Mouse (Mus musculus): Measurements from ENCODE around the gene Krtap2-4.
A peak's percentile ranks its signal among the peaks of the same experiment; 100 is the strongest.
"Not testable (repeated sequence)": the region's sequence is repeated elsewhere in the genome, so short reads cannot be mapped to it uniquely, and the experiment has no call there.

Krtap2-4 gene

DNA sequence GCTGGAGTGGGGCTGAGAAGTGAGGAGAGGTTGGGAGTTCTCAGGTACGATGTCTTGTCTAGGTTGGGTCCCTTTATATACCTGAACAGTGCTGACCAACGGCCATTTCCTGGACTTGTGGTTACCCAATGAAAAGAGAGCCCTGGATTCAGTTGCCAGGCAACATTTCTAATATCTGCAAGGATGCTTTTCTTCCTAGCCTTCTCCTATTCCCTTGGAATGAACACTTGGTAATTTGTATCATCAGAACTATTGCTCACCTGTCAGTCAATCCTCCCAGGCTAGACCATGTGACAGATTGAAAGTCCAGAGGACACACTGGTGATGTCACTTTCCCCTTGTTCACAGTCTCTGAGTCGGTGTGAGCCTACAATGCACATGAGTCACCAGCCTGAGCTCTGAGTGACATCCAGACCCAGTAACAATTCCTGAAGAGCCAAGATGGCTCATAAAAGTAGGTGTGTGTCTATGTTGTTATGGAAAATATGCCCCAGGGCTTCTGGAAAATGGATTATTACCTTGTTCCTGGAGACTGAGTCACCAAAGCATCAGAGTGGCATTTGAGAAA is at the start of gene Krtap2-4:
Krtap2-4 (minus strand) TSS at position 51 of the 568 bp plus-strand sequence.
- DNase-seq (ENCODE audit: extremely low read depth, insufficient read length, low spot score), result peak; percentile 28

DNA sequence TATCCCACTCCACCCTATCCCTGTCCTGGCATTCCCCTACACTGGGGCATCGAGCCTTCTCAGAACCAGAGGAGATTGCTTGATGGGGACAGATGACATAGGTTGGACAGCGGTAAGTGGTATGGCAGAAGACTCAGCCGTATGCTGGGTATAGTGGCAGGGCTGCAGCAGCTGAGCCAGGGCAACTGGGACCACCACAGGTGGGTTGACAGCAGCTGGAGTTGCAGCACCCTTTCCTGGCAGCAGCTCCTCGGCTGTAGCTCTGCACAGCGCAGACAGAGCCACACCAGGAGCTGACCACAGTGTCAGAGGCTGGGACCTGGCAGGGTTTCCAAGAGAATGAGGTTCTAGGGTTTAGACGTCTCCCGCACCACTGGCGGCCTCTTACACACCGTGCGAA is 48.2 kb upstream of the Krtap2-4 start:
- DNase-seq (ENCODE audit: extremely low read depth, insufficient read length, low spot score), result no peak

DNA sequence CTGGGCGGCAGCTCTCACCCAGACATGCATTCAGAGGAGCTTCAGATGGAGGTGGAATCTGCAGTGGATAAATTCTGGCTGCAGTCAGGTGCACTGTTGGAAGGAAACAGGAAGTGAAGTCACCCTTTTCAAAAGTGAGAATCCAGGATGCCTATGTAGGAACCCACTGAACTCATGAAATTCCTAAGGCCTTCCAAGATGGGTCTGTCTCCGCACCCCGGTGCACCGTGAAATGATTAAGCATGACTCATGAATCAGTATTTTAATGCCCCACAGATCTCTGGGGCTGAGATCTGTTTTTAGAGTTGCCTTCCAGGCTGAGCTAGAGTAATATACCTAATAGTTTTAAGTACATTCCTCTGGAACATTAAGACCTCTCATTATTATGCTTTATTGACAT is 44.6 kb upstream of the Krtap2-4 start:
- DNase-seq (ENCODE audit: extremely low read depth, insufficient read length, low spot score), result peak; percentile 73

DNA sequence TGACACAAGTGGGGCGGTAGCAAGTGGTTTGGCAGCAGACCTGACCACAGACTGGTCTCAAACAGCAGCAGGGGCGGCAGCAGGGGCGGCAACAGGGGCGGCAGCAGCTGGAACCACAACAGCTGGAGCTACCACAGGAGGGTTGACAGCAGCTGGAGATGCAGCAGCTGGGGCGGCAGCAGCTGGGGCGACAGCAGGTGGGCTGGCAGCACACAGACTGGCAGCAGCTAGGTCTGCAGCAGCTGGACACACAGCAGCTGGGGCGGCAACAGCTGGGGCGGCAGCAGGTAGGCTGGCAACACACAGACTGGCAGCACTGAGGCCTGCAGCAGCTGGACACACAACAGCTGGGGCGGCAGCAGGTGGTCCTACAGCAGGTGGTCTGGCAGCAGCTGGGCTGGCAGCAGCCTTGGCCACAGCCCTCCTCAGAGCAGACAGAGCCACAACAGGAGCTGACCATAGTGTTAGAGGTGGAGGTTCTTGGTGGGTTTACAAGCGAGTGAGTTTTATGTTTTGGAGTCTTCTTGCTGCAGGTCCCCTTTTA is 43.9 kb upstream of the Krtap2-4 start, which contains the start of gene Gm11563:
Gm11563 (minus strand) TSS at position 494 of the 544 bp plus-strand sequence.
- peak; percentile 71 for DNase-seq (ENCODE audit: extremely low read depth, insufficient read length, low spot score)

DNA sequence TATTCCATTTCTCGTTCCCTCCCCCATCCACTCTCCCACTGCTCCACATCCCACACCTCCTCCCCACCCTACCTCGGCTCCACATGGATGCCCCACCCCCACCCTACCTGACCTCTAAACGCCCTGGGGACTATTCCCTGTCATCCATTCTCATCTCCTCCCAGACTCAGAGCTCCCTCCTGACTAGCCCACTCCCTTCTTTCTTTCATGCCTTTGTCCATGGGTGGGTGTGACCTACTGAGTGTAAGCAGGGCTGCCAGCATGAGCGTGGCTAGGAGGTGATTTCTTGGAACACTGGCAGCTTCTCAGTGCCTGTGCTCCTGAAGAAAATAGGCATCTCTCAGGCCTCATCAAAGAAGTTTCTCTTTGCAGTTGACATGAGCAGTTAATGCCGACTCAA is 42.4 kb upstream of the Krtap2-4 start:
- no peak for DNase-seq (ENCODE audit: extremely low read depth, insufficient read length, low spot score)

DNA sequence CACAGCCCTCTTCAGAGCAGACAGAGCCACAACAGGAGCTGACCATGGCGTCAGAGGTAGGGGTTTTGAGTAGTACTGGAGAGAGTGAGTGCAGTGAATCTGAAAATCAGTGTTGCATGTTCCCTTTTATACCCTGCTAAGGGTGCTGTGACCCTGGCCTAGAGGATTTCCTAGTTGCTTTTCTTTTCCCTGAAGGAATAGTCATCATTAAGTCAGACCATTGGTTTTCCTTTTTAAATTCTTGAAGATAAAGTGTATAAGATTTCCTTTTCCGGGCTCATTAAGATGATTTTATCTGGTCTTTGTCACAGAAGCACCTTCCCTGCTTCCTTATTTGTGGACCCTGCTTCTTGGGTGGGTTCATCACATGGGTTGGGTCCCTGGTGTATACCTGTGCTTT is 35.5 kb upstream of the Krtap2-4 start, which contains the start of gene Gm11555:
Gm11555 (minus strand) TSS at position 101 of the 400 bp plus-strand sequence.
- DNase-seq (ENCODE audit: extremely low read depth, insufficient read length, low spot score), result no peak

DNA sequence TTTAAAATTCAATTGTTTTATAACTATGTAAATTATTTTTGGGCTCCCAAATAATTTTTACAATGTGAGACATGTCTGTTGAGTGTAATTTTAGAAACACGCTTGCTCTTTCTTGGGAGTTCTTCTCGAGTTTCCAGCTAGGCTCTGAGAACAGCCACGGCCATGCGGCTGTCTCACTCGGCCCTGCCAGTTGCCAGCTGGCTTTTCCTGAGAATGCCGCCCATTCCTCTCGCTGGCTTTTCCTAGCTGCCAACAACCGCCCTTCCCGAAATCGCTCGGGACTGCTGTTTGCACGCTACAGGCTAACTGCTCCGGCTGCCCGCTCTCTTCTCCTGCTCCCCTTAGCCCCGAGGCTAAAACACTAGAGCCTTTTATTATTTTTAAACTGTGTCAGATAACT is 31.8 kb upstream of the Krtap2-4 start:
- DNase-seq (ENCODE audit: extremely low read depth, insufficient read length, low spot score), result no peak

DNA sequence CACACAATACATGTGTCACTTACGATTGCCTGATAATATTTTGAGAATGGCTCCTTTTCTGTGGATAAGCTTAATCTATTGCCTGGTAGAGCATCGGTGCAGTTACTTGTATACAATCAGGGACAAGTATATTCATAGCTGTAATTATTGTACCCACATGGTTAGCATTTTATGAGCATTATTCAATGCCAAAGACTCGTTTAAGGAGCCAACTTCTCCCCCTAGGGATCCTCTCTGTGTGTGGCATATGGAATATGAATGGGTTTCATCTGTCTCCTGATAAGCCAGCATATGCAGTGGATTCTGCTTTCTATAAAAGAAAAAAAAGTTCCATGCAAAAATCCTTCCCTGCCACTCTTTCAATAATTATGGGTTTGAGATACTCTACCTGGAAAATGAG is 29.7 kb upstream of the Krtap2-4 start:
- DNase-seq (ENCODE audit: extremely low read depth, insufficient read length, low spot score), result no peak

DNA sequence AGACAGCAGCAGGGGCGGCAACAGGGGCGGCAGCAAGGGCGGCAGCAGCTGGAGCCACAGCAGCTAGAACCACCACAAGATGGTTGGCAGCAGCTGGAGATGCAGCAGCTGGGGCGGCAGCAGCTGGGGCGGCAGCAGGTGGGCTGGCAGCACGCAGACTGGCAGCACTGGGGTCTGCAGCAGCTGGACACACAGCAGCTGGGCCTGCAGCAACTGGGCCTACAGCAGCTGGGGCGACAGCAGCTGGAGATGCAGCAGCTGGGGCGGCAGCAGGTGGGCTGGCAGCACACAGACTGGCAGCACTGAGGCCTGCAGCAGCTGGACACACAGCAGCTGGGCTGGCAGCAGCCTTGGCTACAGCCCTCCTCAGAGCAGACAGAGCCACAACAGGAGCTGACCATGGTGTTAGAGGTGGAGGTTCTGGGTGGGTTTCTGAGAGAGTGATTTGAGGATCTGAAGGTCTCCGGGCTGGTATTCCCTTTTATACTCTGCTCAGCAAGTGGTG is 29.0 kb upstream of the Krtap2-4 start, which contains the start of gene Krtap4-7:
Krtap4-7 (minus strand) TSS at position 455 of the 505 bp plus-strand sequence.
- not testable (repeated sequence) for DNase-seq (ENCODE audit: extremely low read depth, insufficient read length, low spot score)

DNA sequence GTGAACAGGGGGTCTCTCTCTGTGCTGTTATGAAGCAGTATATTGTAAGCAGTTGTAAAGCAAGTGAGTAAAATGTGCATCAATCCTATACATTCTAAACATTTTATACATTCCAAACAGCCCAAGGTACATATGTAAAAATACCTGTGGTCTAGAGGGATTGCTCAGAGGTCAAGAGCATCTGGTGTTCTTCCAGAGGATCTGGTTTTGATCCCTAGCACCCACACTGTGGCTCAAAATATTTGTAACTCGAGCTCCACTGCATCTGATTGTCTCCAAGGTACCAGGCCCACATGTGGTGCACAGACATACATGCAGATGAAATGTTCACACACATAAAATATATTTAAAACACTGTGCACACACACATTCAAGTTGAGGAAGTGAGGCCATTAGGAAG is 26.3 kb upstream of the Krtap2-4 start:
- no peak for DNase-seq (ENCODE audit: extremely low read depth, insufficient read length, low spot score)

DNA sequence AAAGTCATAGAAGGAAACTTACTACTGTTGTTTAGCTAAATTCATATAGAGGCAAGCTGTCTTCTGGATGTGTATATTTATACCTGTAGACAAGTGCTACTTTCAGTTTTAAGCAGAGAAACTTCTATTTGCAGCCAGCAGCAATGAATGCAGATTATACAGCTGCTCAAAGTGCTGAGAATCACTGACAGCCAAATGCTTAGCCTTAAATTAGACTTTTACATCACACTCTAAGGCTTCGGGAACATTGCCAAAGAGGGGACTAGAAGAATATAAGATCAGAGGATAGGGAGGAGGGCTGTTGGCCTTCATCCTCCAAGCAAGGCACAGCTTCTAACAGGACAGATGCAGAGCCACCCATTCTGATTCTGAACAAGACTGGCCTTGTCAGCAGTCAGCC is 22.4 kb upstream of the Krtap2-4 start:
- no peak for DNase-seq (ENCODE audit: extremely low read depth, insufficient read length, low spot score)

DNA sequence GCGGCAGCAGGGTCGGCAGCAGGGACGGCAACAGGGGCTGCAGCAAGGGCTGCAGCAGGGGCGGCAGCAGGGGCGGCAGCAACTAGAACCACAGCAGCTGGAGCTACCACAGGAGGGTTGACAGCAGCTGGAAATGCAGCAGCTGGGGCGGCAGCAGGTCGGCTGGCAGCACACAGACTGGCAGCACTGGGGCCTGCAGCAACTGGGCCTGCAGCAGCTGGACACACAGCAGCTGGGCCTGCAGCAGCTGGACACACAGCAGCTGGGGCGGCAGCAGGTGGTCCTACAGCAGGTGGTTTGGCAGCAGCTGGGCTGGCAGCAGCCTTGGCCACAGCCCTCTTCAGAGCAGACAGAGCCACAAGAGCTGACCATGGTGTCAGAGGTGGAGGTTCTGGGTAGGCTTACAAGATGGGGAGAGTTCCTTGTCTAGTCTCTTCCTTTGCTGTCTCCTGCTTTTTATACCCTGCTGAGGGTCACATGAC is 20.0 kb upstream of the Krtap2-4 start, which contains the start of gene Krtap4-2:
Krtap4-2 (minus strand) TSS at position 432 of the 482 bp plus-strand sequence.
- DNase-seq (ENCODE audit: extremely low read depth, insufficient read length, low spot score), result peak; percentile 27

DNA sequence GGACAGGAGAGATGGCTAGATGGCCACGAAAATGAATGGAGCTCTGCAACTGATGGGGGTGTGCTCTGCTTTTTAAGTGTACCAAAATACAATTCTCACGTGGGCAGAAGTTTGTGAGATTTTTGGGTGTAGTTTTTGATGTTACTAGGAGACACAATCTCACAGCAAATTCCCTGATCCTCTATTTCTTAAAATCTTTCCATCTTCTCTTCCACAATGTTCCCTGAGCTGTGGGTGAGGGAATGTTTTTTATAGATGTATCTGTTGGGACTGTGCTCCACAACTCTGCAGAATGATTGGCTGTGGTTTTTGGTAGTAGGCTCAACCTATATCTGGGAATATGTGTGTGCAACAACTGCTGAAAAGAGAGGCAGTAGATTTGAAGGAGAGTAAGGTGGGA is 18.6 kb upstream of the Krtap2-4 start:
- no peak for DNase-seq (ENCODE audit: extremely low read depth, insufficient read length, low spot score)

DNA sequence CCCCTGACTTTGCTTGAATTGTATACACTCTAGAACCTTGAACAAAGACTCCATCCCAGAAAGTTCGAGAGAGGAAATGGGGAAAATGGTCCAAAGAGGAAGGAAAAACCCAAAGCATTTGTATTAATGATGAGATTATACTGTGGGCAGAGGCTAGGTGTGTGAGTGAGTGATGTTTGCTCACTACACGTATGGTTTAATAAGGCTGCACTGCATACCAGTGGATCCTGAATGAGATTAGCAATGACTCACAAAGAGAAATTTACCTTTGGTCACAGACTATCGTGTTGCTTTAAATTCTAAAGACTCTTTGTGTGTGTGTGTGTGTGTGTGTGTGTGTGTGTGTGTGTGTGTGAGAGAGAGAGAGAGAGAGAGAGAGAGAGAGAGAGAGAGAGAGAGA is 16.2 kb upstream of the Krtap2-4 start:
- DNase-seq (ENCODE audit: extremely low read depth, insufficient read length, low spot score), result no peak

DNA sequence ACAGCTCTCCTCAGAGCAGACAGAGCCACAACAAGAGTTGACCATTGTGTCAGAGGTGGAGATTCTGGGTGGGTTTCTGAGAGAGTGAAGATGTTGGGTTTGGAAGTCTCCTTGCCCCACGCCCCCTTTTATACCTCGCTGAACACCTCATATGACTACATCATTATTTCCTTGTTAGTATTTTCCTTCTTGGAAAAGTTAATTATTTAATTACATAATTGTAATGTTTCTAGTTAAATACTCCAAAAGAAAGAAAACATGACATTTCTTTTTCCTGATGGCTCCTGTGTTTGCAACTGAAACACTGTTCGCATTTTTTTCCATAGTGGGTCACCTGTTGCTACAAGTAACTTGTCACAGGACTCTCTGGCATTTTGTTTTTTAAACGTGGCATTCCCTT is 13.5 kb upstream of the Krtap2-4 start, which contains the start of gene Krtap4-1:
Krtap4-1 (minus strand) TSS at position 101 of the 400 bp plus-strand sequence.
- DNase-seq (ENCODE audit: extremely low read depth, insufficient read length, low spot score), result no peak

DNA sequence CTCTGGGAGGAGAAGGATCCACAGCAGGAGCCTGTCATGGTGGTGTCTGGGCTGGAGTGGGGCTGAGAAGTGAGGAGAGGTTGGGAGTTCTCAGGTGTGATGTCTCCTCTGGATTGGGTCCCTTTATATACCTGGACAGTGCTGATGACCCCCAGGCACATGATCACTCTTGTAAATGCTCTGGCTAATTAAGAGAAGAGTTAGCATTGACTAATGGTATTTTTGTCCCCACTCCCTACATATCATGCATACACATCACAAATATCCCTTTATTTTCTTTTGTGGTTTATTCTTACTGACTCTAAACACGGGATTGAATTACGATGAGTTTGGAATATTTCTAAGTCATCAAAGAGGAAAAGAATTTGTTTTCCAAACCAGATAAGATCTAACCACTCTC is 5.7 kb upstream of the Krtap2-4 start, which contains the start of gene Gm11562:
Gm11562 (minus strand) TSS at position 101 of the 400 bp plus-strand sequence.
- DNase-seq (ENCODE audit: extremely low read depth, insufficient read length, low spot score), result no peak

DNA sequence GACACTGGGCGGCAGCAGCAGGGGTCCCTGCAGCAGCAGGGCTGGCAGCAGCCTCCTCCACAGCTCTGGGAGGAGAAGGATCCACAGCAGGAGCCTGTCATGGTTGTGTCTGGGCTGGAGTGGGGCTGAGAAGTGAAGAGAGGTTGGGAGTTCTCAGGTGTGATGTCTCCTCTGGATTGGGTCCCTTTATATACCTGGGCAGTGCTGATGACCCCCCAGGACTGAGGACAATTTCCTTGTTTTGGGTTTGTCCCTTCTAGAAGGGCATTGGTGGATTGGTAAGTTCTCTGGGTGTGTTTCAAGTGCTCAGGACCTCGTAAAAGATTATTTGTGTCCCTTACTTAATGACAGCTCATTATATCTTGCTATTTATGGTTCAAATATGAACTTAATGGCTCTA is 4.6 kb downstream of the Krtap2-4 start, which contains the start of gene Gm11937:
Gm11937 (minus strand) TSS at position 101 of the 400 bp plus-strand sequence.
- not testable (repeated sequence) for DNase-seq (ENCODE audit: extremely low read depth, insufficient read length, low spot score)

DNA sequence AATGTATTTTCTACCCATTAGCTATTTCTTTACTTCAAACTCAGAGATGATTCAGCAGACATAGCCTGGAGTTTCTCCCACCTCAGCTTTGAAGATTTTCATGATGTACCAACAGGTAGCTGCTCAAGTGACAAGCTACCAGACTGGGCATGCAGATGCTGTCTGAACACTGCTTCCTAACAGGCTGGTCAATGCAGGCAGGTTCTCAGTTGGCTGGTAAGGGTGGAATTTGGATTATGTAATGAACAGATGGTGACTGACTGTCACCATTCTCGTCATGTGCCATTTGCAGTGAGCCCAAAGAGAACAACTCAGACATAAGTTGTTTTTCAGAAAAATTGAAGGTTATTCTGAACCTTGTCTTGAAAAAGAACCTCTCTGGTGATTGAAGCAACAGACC is 5.5 kb downstream of the Krtap2-4 start:
- DNase-seq (ENCODE audit: extremely low read depth, insufficient read length, low spot score), result no peak

DNA sequence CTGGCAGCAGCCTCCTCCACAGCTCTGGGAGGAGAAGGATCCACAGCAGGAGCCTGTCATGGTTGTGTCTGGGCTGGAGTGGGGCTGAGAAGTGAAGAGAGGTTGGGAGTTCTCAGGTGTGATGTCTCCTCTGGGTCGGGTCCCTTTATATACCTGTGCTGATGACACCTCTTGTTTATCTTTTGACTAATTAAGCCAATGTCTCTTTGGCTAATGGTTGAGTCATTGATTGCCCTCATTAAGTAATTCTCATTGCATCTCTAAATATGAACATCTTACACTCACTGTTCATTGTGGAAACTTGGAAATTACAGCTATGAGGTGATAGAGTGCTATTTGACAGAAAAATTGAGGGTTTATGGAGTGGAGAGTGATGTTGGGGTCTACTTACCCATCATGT is 11.4 kb downstream of the Krtap2-4 start, which contains the start of gene Gm11938:
Gm11938 (minus strand) TSS at position 101 of the 400 bp plus-strand sequence.
- DNase-seq (ENCODE audit: extremely low read depth, insufficient read length, low spot score), result not testable (repeated sequence)

DNA sequence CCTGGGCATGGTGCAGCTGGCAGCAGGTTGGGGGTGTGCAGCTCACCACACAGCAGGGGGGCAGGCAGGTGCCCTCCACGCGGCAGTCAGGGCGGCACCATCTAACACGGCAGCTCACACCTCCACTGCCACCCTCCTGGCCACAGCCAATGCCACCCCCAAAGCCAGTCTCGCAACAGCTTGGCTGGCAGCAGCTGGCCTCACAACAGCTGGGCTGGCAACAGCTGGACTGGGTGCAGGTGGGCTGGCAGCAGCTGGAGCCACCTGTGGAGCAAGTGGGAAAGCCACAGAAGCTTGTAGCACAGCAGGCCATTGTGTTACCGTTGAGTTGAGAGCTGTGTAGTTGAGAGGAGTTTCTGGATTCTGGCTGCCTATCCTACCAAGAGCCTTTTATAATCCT is 16.9 kb downstream of the Krtap2-4 start, which contains the start of gene Krtap9-3:
Krtap9-3 (minus strand) TSS at position 364 of the 400 bp plus-strand sequence.
- DNase-seq (ENCODE audit: extremely low read depth, insufficient read length, low spot score), result peak; percentile 11

DNA sequence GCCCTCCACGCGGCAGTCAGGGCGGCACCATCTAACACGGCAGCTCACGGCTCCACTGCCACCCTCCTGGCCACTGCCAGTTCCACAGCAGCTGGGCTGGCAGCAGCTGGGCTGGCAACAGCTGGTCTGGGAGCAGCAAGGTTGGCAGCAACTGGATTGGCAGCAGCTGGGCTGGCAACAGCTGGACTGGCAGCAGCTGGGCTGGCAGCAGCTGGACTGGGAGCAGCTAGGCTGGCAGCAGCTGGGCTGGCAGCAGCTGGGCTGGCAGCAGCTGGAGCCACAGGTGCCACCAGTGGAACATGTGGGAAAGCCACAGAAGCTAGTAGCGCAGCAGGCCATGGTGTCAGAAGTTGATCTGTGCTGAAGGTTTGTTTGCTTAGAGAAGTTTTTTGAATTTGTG is 23.7 kb downstream of the Krtap2-4 start, which contains the start of gene Krtap1-3:
Krtap1-3 (minus strand) TSS at position 359 of the 400 bp plus-strand sequence.
- DNase-seq (ENCODE audit: extremely low read depth, insufficient read length, low spot score), result peak; percentile 39

All from 3134 (cell line).